Mouse (Mus musculus): ENCODE results near the gene Mapre3.

- TF ChIP-seq CTCF (IDR thresholded peaks at IDR 0.05; ENCODE audit: control insufficient read depth, insufficient read depth, low read length) (no peak), POLR2A (IDR thresholded peaks at IDR 0.05; ENCODE audit: borderline replicate concordance, control insufficient read depth, low read depth, low read length) (no peak)
Measured at GRCm38 (mm10) chr5:30879347-30879943, 65.0 kb downstream of the Mapre3 start.
